Mouse (Mus musculus): ENCODE results near the gene Cx3cr1. TPM values are rescaled to one million over a fixed set of nuclear protein-coding genes. Genes with fewer than 3 reads are reported as not detected.

Cx3cr1 gene
- polyA plus RNA-seq, 1 experiment from 2014 or later, result 7.5 TPM

DNA sequence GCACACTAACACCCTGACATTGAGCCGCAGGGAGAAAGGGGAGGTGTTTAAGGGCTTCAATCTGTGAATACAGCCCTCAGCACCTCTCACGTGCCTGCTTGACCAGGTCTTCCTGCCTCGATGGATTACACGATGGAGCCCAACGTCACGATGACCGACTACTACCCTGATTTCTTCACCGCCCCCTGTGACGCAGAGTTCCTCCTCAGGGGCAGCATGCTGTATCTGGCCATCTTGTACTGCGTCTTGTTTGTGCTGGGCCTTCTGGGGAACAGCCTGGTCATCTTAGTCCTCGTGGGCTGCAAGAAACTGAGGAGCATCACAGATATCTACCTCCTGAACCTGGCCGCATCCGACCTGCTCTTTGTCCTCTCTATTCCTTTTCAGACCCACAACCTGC, 24.0 kb upstream of the Cx3cr1 start:
- no peak overlapping the region for H3K4me3 ChIP-seq (ENCODE audit: control insufficient read depth in 1 of 2, insufficient read depth in 1 of 2, low read depth in 1 of 2, low read length in 2 of 2)
- H3K27ac ChIP-seq (replicated peaks in 1 of 2; ENCODE audit: control insufficient read depth in 1 of 2, insufficient read depth in 1 of 2, low read depth in 2 of 2, low read length in 2 of 2), result no peak overlapping the region
- no peak overlapping the region for H3K4me2 ChIP-seq (ENCODE audit: low read length)
- no peaks in the 10 kb centered on the region for H3K36me3 ChIP-seq (ENCODE audit: control insufficient read depth, insufficient read depth, low read length)
- H3K9ac ChIP-seq (ENCODE audit: low read length), result no peak overlapping the region
- no peaks in the 10 kb centered on the region for H3K27me3 ChIP-seq (ENCODE audit: control insufficient read depth, insufficient read depth, low read length)
- no peaks in the 10 kb centered on the region for H3K9me3 ChIP-seq (ENCODE audit: control insufficient read depth, low read length)
- 75% methylated on average over 13 of the region's 13 CpGs for WGBS
- H3K4me1 ChIP-seq (ENCODE audit: control insufficient read depth in 2 of 2, insufficient read depth in 2 of 2, low read length in 2 of 2), result no peaks in the 10 kb centered on the region
- ATAC-seq (ENCODE audit: insufficient number of reproducible peaks, insufficient read depth, low FRiP score, low read depth), result no peak

DNA sequence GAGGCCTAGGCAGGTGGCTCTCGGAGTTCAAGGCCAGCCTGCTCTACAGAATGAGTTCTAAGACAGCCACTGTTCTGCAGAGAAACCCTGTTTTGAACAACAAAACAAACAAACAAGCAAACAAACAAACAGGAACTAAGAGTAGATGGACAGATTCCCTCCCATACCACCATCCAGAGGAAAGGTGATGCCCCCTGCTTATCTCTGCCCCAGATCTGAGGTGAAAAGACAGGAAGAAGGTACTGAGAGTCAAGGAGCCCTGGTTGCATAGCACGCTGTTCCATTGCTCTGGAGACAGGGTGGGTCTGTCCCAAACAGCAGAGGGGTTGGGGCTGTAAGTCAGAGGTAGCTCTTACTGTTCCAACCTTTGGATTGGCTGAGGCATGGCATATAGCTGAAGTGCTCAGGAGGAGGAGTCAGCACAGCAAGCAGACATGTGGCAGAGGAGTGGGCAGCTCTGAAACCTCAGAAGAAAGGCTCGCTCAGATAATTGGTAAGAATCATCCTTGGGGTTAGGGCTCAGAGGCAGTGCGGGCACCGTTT, 22.1 kb upstream of the Cx3cr1 start, which contains the start of gene Ccr8:
TSS of gene Ccr8 (plus strand) at position 419 of the 543 bp plus-strand sequence.
- Histone ChIP-seq H3K9me3 (ENCODE audit: control insufficient read depth, low read length) (no peaks in the 10 kb centered on the region), H3K36me3 (ENCODE audit: control insufficient read depth, insufficient read depth, low read length) (no peaks in the 10 kb centered on the region), H3K4me3 (ENCODE audit: control insufficient read depth in 1 of 2, insufficient read depth in 1 of 2, low read depth in 1 of 2, low read length in 2 of 2) (no peak within 1 kb of the TSS), H3K27ac (replicated peaks in 1 of 2; ENCODE audit: control insufficient read depth in 1 of 2, insufficient read depth in 1 of 2, low read depth in 2 of 2, low read length in 2 of 2) (no peak within 1 kb of the TSS), H3K9ac (ENCODE audit: low read length) (no peak within 1 kb of the TSS), H3K27me3 (ENCODE audit: control insufficient read depth, insufficient read depth, low read length) (no peaks in the 10 kb centered on the region), H3K4me1 (ENCODE audit: control insufficient read depth in 2 of 2, insufficient read depth in 2 of 2, low read length in 2 of 2) (no peaks in the 10 kb centered on the region), H3K4me2 (ENCODE audit: low read length) (no peak within 1 kb of the TSS)
- ATAC-seq (ENCODE audit: insufficient number of reproducible peaks, insufficient read depth, low FRiP score, low read depth), result no peak
- 77% methylated on average over 5 of the region's 5 CpGs for WGBS

DNA sequence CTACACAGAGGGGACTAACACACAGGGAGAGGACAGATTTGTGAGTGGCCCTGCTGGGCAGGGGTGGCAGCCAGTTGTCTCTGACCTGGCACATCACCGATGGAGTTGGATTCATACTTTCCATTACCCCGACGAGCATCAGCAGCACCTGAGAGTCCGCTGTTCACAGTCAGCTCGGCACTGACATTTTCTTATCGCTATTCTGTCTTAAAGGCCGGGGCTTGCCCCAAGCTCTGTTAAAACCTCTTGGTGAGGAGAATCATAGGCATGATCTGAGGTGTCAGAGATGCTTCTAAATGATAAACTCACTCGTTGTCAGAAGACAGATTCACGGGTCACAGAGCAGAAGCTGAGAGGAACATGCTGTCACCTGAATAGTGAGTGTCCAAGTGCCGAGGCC, 21.4 kb upstream of the Cx3cr1 start:
- Histone ChIP-seq H3K36me3 (ENCODE audit: control insufficient read depth, insufficient read depth, low read length) (no peaks in the 10 kb centered on the region), H3K9me3 (ENCODE audit: control insufficient read depth, low read length) (no peaks in the 10 kb centered on the region), H3K4me3 (ENCODE audit: control insufficient read depth in 1 of 2, insufficient read depth in 1 of 2, low read depth in 1 of 2, low read length in 2 of 2) (no peak overlapping the region), H3K27ac (replicated peaks in 1 of 2; ENCODE audit: control insufficient read depth in 1 of 2, insufficient read depth in 1 of 2, low read depth in 2 of 2, low read length in 2 of 2) (no peak overlapping the region), H3K9ac (ENCODE audit: low read length) (no peak overlapping the region), H3K27me3 (ENCODE audit: control insufficient read depth, insufficient read depth, low read length) (no peaks in the 10 kb centered on the region), H3K4me1 (ENCODE audit: control insufficient read depth in 2 of 2, insufficient read depth in 2 of 2, low read length in 2 of 2) (no peaks in the 10 kb centered on the region), H3K4me2 (ENCODE audit: low read length) (no peak overlapping the region)
- ATAC-seq (ENCODE audit: insufficient number of reproducible peaks, insufficient read depth, low FRiP score, low read depth), result no peak
- 65% methylated on average over 10 of the region's 10 CpGs for WGBS

DNA sequence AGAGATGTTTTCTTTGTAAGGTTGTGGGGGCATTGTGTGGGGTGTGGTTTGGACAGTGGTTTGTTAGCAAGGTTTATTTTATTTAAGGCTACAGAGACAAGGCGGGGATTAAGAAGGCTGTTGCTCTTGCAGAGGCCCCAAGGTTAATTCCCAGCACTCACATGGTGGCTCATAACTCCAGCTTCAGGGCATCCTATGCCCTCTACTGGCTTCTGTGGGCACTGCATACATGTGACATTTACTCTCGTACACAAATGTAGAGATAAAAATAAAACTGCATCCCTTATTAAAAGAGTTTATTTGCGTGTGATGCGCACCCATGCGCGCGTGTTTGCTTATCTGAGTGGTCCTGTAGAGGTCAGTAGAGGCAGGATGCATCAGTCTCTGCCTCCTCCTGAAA, 19.4 kb upstream of the Cx3cr1 start:
- WGBS, result 78% methylated on average over 7 of the region's 7 CpGs
- Histone ChIP-seq H3K27me3 (ENCODE audit: control insufficient read depth, insufficient read depth, low read length) (no peaks in the 10 kb centered on the region), H3K9ac (ENCODE audit: low read length) (no peak overlapping the region), H3K4me3 (ENCODE audit: control insufficient read depth in 1 of 2, insufficient read depth in 1 of 2, low read depth in 1 of 2, low read length in 2 of 2) (no peak overlapping the region), H3K27ac (replicated peaks in 1 of 2; ENCODE audit: control insufficient read depth in 1 of 2, insufficient read depth in 1 of 2, low read depth in 2 of 2, low read length in 2 of 2) (no peak overlapping the region), H3K4me1 (ENCODE audit: control insufficient read depth in 2 of 2, insufficient read depth in 2 of 2, low read length in 2 of 2) (no peaks in the 10 kb centered on the region), H3K9me3 (ENCODE audit: control insufficient read depth, low read length) (no peaks in the 10 kb centered on the region), H3K4me2 (ENCODE audit: low read length) (no peak overlapping the region), H3K36me3 (ENCODE audit: control insufficient read depth, insufficient read depth, low read length) (no peaks in the 10 kb centered on the region)
- no peak for ATAC-seq (ENCODE audit: insufficient number of reproducible peaks, insufficient read depth, low FRiP score, low read depth)

DNA sequence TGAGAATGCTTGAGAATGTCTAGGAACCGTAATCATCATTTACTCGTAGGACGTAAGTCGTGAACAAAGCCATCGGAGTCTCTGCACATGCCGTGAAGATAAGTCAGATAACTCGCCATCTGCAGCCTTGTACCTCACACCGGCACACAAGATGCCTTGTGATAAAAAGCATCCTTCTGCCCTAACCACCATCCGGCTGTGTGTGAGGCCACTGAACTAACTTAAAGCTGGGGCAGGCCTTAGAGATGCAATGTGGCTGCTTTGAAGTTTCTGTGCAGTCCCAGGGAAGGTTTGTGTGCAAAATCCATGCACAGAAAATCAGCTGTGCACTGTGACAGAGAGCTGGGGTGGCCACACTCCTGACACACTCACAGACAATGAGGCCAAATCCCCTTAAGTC, 14.7 kb upstream of the Cx3cr1 start:
- Histone ChIP-seq H3K36me3 (ENCODE audit: control insufficient read depth, insufficient read depth, low read length) (no peaks in the 10 kb centered on the region), H3K4me3 (ENCODE audit: control insufficient read depth in 1 of 2, insufficient read depth in 1 of 2, low read depth in 1 of 2, low read length in 2 of 2) (no peak overlapping the region), H3K9ac (ENCODE audit: low read length) (no peak overlapping the region), H3K9me3 (ENCODE audit: control insufficient read depth, low read length) (no peaks in the 10 kb centered on the region), H3K27me3 (ENCODE audit: control insufficient read depth, insufficient read depth, low read length) (no peaks in the 10 kb centered on the region), H3K4me1 (ENCODE audit: control insufficient read depth in 2 of 2, insufficient read depth in 2 of 2, low read length in 2 of 2) (no peaks in the 10 kb centered on the region), H3K4me2 (ENCODE audit: low read length) (no peak overlapping the region), H3K27ac (replicated peaks in 1 of 2; ENCODE audit: control insufficient read depth in 1 of 2, insufficient read depth in 1 of 2, low read depth in 2 of 2, low read length in 2 of 2) (no peak overlapping the region)
- no peak for ATAC-seq (ENCODE audit: insufficient number of reproducible peaks, insufficient read depth, low FRiP score, low read depth)
- 75% methylated on average over 9 of the region's 9 CpGs for WGBS

DNA sequence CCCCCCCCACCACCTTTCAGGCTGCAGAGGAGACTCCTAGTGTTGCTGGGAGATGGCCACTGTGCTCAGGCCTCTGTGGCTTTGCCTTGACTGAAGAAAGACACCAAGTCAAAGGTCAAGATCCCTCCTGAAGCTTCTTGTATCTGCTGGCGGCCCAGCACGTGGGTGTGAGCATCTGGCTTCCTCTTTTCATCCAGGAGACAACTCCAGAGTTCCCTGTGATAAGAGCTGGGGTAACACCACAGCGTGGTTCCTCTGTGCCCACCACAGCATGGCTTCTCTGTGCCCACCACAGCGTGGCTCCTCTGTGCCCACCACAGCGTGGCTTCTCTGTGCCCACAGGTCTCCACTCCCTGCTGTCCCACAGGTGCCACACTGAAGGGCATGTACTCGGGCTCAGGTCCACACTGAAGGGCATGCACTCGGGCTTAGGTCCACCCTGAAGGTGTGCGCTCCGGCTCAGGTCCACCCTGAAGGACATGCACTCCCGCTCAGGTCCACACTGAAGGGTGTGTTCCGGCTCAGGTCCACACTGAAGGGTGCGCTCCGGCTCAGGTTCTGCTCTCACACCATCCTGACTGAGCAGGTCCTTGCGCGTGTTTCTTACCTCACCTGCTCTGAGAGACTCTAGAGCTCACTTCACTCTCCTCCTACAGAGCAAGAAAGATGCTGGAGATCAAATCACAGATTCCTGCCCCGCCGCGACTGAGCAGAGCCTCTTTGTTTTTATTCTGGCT, 13.6 kb upstream of the Cx3cr1 start:
- 78% methylated on average over 18 of the region's 18 CpGs for WGBS
- no peak overlapping the region for H3K9ac ChIP-seq (ENCODE audit: low read length)
- no peak for ATAC-seq (ENCODE audit: insufficient number of reproducible peaks, insufficient read depth, low FRiP score, low read depth)
- no peak overlapping the region for H3K4me3 ChIP-seq (ENCODE audit: control insufficient read depth in 1 of 2, insufficient read depth in 1 of 2, low read depth in 1 of 2, low read length in 2 of 2)
- H3K27ac ChIP-seq (replicated peaks in 1 of 2; ENCODE audit: control insufficient read depth in 1 of 2, insufficient read depth in 1 of 2, low read depth in 2 of 2, low read length in 2 of 2), result no peak overlapping the region
- H3K27me3 ChIP-seq (ENCODE audit: control insufficient read depth, insufficient read depth, low read length), result no peaks in the 10 kb centered on the region
- H3K4me1 ChIP-seq (ENCODE audit: control insufficient read depth in 2 of 2, insufficient read depth in 2 of 2, low read length in 2 of 2), result no peaks in the 10 kb centered on the region
- H3K9me3 ChIP-seq (ENCODE audit: control insufficient read depth, low read length), result no peaks in the 10 kb centered on the region
- no peaks in the 10 kb centered on the region for H3K36me3 ChIP-seq (ENCODE audit: control insufficient read depth, insufficient read depth, low read length)
- no peak overlapping the region for H3K4me2 ChIP-seq (ENCODE audit: low read length)

DNA sequence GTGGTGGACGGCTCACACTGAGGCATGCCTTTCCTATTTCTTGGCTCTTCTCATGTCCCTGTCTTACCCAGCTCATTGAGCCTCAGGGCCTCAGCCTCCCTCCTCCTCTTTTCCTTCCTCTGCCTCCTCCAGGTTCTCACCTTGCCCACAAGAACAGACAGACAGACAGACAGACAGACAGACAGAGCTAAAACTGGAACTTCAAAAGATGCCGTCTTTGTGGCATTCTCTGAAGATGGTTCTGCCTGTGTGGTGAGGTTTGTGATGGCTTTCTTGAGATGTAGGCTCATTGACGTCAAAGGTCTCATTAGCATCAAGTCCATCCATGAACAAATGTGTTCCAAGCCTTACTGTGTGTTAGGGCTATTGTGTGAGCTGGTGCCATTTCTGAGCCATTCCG, 13.0 kb upstream of the Cx3cr1 start:
- ATAC-seq (ENCODE audit: insufficient number of reproducible peaks, insufficient read depth, low FRiP score, low read depth), result no peak
- Histone ChIP-seq H3K4me1 (ENCODE audit: control insufficient read depth in 2 of 2, insufficient read depth in 2 of 2, low read length in 2 of 2) (no peaks in the 10 kb centered on the region), H3K4me3 (ENCODE audit: control insufficient read depth in 1 of 2, insufficient read depth in 1 of 2, low read depth in 1 of 2, low read length in 2 of 2) (no peak overlapping the region), H3K9ac (ENCODE audit: low read length) (no peak overlapping the region), H3K27me3 (ENCODE audit: control insufficient read depth, insufficient read depth, low read length) (no peaks in the 10 kb centered on the region), H3K27ac (replicated peaks in 1 of 2; ENCODE audit: control insufficient read depth in 1 of 2, insufficient read depth in 1 of 2, low read depth in 2 of 2, low read length in 2 of 2) (no peak overlapping the region), H3K4me2 (ENCODE audit: low read length) (no peak overlapping the region), H3K9me3 (ENCODE audit: control insufficient read depth, low read length) (no peaks in the 10 kb centered on the region), H3K36me3 (ENCODE audit: control insufficient read depth, insufficient read depth, low read length) (no peaks in the 10 kb centered on the region)
- WGBS, result 70% methylated on average over 4 of the region's 4 CpGs

DNA sequence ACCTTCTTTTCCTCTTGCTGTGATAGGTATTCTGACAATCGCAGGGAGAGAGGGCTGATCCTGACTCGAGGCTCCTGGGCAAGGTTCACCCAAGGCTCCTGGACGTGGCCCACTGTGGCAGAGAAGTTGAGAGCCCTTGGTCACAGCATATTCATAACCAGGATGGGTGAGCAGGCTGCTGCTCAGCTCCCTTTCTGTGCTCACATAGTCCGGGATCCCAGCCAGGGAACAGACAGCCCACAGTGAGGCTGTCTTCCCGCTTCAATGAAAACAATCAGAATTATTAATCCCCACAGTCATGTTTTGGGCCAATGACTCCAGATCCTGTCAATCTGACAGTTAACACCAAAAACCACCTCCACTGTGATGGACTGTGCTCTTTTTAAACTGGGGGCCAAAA, 12.3 kb upstream of the Cx3cr1 start:
- H3K9ac ChIP-seq (ENCODE audit: low read length), result no peak overlapping the region
- no peaks in the 10 kb centered on the region for H3K36me3 ChIP-seq (ENCODE audit: control insufficient read depth, insufficient read depth, low read length)
- H3K4me3 ChIP-seq (ENCODE audit: control insufficient read depth in 1 of 2, insufficient read depth in 1 of 2, low read depth in 1 of 2, low read length in 2 of 2), result no peak overlapping the region
- no peaks in the 10 kb centered on the region for H3K9me3 ChIP-seq (ENCODE audit: control insufficient read depth, low read length)
- no peaks in the 10 kb centered on the region for H3K27me3 ChIP-seq (ENCODE audit: control insufficient read depth, insufficient read depth, low read length)
- no peak overlapping the region for H3K27ac ChIP-seq (replicated peaks in 1 of 2; ENCODE audit: control insufficient read depth in 1 of 2, insufficient read depth in 1 of 2, low read depth in 2 of 2, low read length in 2 of 2)
- no peaks in the 10 kb centered on the region for H3K4me1 ChIP-seq (ENCODE audit: control insufficient read depth in 2 of 2, insufficient read depth in 2 of 2, low read length in 2 of 2)
- ATAC-seq (ENCODE audit: insufficient number of reproducible peaks, insufficient read depth, low FRiP score, low read depth), result no peak
- no peak overlapping the region for H3K4me2 ChIP-seq (ENCODE audit: low read length)
- 74% methylated on average over 5 of the region's 5 CpGs for WGBS
